Mouse (Mus musculus): ENCODE results near the gene Sphk2. TPM values are rescaled to one million over a fixed set of nuclear protein-coding genes. Genes with fewer than 3 reads are reported as not detected.

Sphk2 gene
- polyA plus RNA-seq, 1 experiment from 2014 or later, result 29.3 TPM

DNA sequence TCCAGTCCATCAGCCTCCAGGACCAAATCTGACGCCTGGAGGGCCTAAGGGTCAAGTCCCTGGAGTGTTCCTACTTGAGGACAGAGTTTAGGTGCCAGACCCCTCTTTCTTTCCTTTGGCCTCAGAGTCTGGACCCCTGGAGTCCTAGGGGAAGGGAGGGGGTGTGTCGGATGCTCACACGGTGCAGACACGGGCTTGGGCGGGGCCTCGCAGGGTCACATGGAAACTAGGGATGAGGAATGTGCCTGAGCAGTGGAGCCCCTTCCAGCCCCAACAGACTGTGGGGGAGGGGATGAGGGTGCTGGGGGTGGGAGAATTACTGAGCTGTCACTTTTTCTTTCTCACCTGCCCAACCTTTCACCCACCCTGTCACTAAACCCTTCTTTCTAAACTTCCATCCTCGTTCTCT lies 11.9 kb downstream of the Sphk2 start:
- Histone ChIP-seq H3K9me3 (no peaks in the 10 kb centered on the region), H3K4me3 (peak overlapping the region; percentile 65), H3K27me3 (ENCODE audit: insufficient read depth, poor library complexity, severe bottlenecking) (0 out of 2 replicates have a peak, but pooled peaks cover 9% of the 10 kb centered on the region), H3K27ac (peak overlapping the region; percentile 85), H3K4me1 (peaks cover 69% of the 10 kb centered on the region), H3K36me3 (peaks cover 14% of the 10 kb centered on the region)
- 1% methylated on average over 7 of the region's 7 CpGs for WGBS
- DNase-seq (ENCODE audit: low spot score), result no peak

DNA sequence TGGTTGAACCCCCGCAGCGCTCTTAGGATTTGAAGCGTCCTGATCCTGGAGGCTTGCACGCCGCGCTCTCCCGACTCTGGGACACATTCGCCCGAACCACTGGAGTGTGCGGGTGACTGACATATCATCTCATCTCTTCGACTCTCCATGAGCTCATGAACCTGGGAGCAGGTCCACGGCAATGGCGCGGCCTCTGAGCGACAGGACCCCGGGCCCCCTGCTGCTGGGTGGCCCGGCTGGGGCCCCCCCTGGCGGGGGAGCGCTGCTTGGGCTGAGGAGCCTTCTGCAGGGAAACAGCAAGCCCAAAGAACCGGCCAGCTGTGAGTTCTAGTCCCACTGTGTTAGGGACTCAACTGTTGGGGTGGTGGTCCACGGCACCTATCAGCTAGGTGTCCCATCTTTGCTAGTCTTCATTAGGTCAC lies 12.3 kb downstream of the Sphk2 start:
- H3K36me3 ChIP-seq, result peaks cover 10% of the 10 kb centered on the region
- peaks cover 73% of the 10 kb centered on the region for H3K4me1 ChIP-seq
- peak overlapping the region; percentile 81 for H3K27ac ChIP-seq
- H3K4me3 ChIP-seq, result peak overlapping the region; percentile 65
- DNase-seq (ENCODE audit: low spot score), result no peak
- H3K9me3 ChIP-seq, result no peaks in the 10 kb centered on the region
- H3K27me3 ChIP-seq (ENCODE audit: insufficient read depth, poor library complexity, severe bottlenecking), result peaks cover 11% of the 10 kb centered on the region
- under 1% methylated on average over 21 of the region's 21 CpGs for WGBS

DNA sequence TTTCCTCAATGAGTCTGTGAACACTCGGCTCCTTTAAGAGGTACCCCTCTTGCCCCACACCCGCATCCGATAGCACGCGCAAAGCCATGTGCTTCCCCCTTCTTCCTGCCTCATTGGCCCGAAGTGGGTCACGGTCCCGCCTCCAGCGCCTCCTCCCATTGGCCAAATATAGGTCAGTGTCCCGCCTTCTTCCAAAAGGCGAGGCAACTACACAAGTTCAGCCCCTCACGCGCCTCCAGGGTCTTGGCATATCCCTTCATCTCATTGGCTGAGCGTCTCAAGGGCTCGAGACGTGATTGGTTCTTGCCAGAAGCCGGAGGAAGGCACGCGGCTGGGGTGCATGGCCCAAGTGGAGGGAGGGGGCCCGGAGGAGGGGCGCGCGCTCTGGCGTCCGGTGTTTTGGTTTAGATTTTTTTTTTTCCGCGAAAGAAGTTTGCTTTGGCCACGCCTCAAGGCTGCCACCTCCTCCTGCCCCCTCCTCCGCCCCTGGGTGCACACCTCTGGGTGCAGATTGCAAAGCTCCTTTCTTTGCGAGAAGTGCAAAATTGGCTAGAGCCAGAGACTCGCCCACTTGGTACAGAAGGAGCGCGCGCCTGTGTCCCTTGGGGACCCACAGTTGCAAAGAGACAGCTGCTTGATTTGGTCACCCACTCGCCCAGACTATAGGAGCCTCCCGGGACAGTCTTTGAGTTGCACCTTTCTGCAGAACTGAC lies 12.9 kb downstream of the Sphk2 start, which contains the start of gene Dbp:
Dbp (plus strand) TSS at position 359 of the 713 bp plus-strand sequence.
- peaks cover 79% of the 10 kb centered on the region for H3K4me1 ChIP-seq

DNA sequence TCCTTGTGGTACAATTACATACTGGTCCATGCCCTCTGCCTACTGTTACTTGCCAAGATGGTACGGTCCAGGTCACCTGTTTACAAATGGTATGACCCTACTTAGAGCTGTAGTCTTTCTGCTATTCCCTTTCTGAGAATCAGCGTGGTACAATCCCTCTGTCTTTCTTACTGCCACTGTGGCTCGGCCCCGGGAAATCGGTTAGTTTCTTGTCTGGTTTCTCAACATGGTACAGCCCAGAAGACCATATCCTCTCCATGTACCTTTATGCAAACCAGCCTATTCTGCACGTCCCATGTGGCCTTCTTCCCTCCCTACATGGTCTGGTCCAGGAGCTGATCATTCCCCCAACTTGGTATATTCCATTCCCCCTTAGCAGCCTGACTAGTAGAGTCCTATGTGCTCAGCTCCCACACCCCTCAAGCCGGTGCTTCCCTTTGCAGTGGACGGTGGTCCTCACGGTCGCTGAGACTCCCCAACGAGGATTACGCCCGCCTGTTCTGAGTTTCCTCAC lies 13.7 kb downstream of the Sphk2 start:
- H3K9me3 ChIP-seq, result no peaks in the 10 kb centered on the region
- H3K4me1 ChIP-seq, result peaks cover 80% of the 10 kb centered on the region
- peak; percentile 90 for DNase-seq (ENCODE audit: low spot score)
- under 1% methylated on average over 13 of the region's 13 CpGs for WGBS
- H3K27ac ChIP-seq, result peak overlapping the region; percentile 88
- H3K4me3 ChIP-seq, result peak overlapping the region; percentile 65
- H3K36me3 ChIP-seq, result no peaks in the 10 kb centered on the region
- peaks cover 25% of the 10 kb centered on the region for H3K27me3 ChIP-seq (ENCODE audit: insufficient read depth, poor library complexity, severe bottlenecking)

More for the DNA sequence above, 12.9 kb downstream of the Sphk2 start, which contains the start of gene Dbp:
- 0% methylated on average over 36 of the region's 36 CpGs for WGBS
- Histone ChIP-seq H3K36me3 (peaks cover 4% of the 10 kb centered on the region; the same call in 1 of the 2 replicates), H3K27me3 (ENCODE audit: insufficient read depth, poor library complexity, severe bottlenecking) (peaks cover 17% of the 10 kb centered on the region), H3K4me3 (peak within 1 kb of the TSS; percentile 65), H3K27ac (peak within 1 kb of the TSS; percentile 88), H3K9me3 (no peaks in the 10 kb centered on the region)
- DNase-seq (ENCODE audit: low spot score), result peak; percentile 100

DNA sequence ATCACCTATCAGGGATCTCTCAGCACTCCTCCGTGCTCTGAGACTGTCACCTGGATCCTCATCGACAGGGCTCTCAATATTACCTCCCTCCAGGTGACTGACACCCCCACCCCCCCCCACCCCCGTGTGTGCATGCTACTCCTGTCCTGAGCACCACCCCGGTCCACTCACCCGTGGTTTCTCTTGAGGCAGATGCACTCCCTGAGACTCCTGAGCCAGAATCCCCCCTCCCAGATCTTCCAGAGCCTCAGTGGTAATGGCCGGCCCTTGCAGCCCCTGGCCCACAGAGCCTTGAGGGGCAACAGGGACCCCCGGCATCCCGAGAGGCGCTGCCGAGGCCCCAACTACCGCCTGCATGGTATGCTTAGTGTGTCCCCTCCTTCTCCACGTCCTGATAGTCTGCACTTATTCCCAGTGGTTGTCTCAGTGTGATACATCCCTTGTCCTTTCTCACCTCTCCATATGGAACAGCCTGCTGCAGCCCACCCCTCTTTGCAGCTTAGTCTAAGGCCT lies 14.2 kb downstream of the Sphk2 start:
- WGBS, result 41% methylated on average over 12 of the region's 12 CpGs
- no peak for DNase-seq (ENCODE audit: low spot score)
- H3K4me1 ChIP-seq, result peaks cover 75% of the 10 kb centered on the region

DNA sequence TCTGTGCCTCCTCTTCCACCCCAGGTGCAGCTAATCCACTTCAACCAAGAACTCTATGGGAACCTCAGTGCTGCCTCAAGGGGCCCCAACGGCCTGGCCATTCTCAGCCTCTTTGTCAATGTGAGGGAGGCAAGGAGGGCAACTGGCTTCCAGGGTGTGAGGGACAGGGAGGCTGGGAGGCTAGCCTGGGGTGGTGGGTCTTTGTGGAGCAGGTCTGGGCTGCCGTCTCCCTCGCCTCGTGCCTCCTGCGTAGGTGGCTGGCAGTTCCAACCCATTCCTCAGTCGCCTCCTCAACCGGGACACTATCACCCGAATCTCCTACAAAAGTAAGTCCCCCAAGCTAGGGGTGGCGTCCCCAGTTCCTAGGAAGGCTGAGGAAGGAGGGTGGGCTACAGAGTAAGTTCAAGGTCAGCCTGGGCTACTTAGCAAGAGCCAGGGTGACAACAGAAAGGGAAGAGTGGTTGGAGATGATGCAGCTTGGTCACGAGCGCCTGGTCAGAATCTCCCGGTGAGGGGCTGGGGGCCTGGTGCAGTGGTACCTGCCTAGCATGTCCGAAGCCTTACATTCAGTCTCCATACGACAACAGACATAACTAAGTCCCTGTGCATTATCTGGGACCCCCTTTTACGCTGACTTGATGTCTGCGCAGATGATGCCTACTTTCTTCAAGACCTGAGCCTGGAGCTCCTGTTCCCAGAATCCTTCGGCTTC lies 14.8 kb downstream of the Sphk2 start:
- H3K27me3 ChIP-seq (ENCODE audit: insufficient read depth, poor library complexity, severe bottlenecking), result peaks cover 36% of the 10 kb centered on the region
- 80% methylated on average over 17 of the region's 17 CpGs for WGBS
- H3K4me1 ChIP-seq, result peaks cover 69% of the 10 kb centered on the region
- H3K36me3 ChIP-seq, result no peaks in the 10 kb centered on the region
- no peaks in the 10 kb centered on the region for H3K9me3 ChIP-seq
- no peak for DNase-seq (ENCODE audit: low spot score)
- H3K4me3 ChIP-seq, result peak overlapping the region; percentile 65; the same call in 1 of the 2 replicates
- peak overlapping the region; percentile 88; the same call in 1 of the 2 replicates for H3K27ac ChIP-seq

More for the DNA sequence above, 14.2 kb downstream of the Sphk2 start:
- no peaks in the 10 kb centered on the region for H3K36me3 ChIP-seq
- H3K9me3 ChIP-seq, result no peaks in the 10 kb centered on the region
- peak overlapping the region; percentile 88 for H3K27ac ChIP-seq
- peaks cover 30% of the 10 kb centered on the region for H3K27me3 ChIP-seq (ENCODE audit: insufficient read depth, poor library complexity, severe bottlenecking)
- peak overlapping the region; percentile 65 for H3K4me3 ChIP-seq

DNA sequence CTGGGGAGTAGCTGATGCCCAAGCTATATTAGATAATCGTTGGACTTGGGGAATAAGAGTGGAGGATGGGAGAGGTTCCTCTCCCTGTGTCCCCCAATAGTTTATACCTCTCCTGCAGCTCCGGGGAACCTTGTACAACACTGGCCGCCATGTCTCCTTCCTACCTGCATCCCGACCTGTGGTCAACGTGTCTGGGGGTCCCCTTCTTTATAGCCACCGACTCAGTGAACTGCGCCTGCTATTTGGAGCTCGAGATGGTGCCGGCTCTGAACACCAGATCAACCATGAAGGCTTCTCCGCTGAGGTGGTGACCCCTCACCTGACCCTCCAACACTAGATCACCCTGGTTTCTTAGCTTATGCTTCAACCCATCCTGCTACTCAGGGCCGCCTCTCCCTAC lies 15.5 kb downstream of the Sphk2 start:
- H3K27ac ChIP-seq, result no peak overlapping the region
- no peaks in the 10 kb centered on the region for H3K9me3 ChIP-seq
- peaks cover 63% of the 10 kb centered on the region for H3K4me1 ChIP-seq
- H3K4me3 ChIP-seq, result no peak overlapping the region
- peaks cover 39% of the 10 kb centered on the region for H3K27me3 ChIP-seq (ENCODE audit: insufficient read depth, poor library complexity, severe bottlenecking)
- 86% methylated on average over 11 of the region's 11 CpGs for WGBS
- no peak for DNase-seq (ENCODE audit: low spot score)
- no peaks in the 10 kb centered on the region for H3K36me3 ChIP-seq

DNA sequence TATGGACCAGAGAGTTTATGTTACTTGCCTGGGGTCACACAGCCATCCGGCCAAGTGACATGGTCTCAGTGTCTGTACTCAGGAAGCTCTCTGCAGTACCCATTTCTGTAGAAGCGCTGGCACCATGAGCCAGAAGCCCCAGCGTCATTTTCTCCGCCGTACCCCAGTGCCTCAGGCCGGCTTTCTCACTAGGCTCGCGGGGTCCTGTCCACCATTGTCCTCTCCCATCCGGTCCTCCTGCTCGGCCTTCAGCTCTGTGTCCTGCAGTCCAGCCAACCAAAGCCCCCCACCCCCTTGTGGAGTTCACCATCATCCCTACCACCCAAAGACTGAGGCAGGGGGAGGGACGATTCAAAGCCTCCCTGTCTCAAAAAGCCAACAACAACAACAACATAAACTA lies 16.2 kb downstream of the Sphk2 start:
- 0 out of 2 replicates have a peak overlapping the region, but pooled peaks have one; percentile 58 for H3K4me3 ChIP-seq
- peaks cover 56% of the 10 kb centered on the region for H3K4me1 ChIP-seq
- no peaks in the 10 kb centered on the region for H3K36me3 ChIP-seq
- no peaks in the 10 kb centered on the region for H3K9me3 ChIP-seq
- H3K27me3 ChIP-seq (ENCODE audit: insufficient read depth, poor library complexity, severe bottlenecking), result peaks cover 39% of the 10 kb centered on the region
- WGBS, result 86% methylated on average over 11 of the region's 11 CpGs
- DNase-seq (ENCODE audit: low spot score), result no peak
- 0 out of 2 replicates have a peak overlapping the region, but pooled peaks have one; percentile 77 for H3K27ac ChIP-seq

DNA sequence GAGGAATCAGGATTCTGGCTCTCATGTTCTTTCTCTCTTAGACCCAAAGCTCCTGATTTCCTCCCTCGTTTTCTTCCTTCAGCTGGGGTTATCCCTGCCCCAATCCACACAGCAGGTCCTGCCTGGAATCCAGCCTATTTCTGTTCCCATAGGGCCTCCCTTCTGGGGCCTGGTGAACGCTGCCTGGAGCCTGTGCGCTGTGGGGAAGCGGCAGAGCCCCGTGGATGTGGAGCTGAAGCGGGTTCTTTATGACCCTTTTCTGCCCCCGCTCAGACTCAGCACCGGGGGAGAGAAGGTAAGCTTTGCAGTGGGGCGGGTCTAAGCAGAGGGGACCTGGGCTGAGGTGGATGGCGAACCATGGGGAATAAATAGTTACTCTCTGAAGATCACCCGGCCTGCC lies 16.7 kb downstream of the Sphk2 start:
- Histone ChIP-seq H3K9me3 (no peaks in the 10 kb centered on the region), H3K27ac (peak overlapping the region; percentile 77; the same call in 1 of the 2 replicates), H3K27me3 (ENCODE audit: insufficient read depth, poor library complexity, severe bottlenecking) (peaks cover 39% of the 10 kb centered on the region), H3K36me3 (no peaks in the 10 kb centered on the region), H3K4me3 (peak overlapping the region; percentile 58), H3K4me1 (peaks cover 50% of the 10 kb centered on the region)
- DNase-seq (ENCODE audit: low spot score), result no peak
- 31% methylated on average over 11 of the region's 11 CpGs for WGBS

DNA sequence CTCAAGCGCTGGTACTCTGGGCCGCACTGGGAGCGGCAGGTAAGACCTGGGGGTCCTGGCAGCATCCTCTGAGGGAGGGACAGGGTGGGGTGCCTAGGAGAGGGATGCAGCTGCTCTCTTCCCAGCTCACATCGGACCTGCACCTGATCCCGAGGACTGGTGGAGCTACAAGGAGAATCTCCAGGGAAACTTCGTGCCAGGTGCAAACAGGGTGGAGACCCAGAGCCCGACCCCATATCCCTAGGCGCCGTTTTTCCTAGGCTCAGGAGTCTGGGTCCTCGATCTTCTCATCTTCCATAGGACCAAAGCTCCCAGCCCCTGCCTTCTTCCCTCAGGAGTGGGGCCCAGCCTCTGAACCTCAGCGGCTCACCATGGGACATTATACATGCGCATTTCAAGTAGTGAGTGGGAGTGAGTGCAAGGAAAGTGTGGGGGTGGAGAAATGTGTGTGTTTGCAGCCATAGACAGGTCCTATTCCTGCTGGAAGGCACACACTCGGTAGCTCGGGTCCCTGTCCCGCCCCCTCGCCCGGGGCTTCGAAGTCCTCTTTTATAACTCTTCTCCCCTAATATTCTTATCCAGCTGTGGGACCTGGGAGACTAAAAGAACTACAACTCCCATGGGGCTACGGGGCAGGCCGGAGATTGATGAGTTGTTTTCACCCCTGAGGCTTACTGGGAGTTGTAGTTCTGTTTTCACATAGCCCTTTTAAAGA lies 17.3 kb downstream of the Sphk2 start:
- Histone ChIP-seq H3K4me1 (peaks cover 44% of the 10 kb centered on the region), H3K36me3 (no peaks in the 10 kb centered on the region), H3K27me3 (ENCODE audit: insufficient read depth, poor library complexity, severe bottlenecking) (peaks cover 39% of the 10 kb centered on the region), H3K9me3 (no peaks in the 10 kb centered on the region), H3K27ac (peak overlapping the region; percentile 77), H3K4me3 (peak overlapping the region; percentile 58)
- WGBS, result under 1% methylated on average over 20 of the region's 20 CpGs
- DNase-seq (ENCODE audit: low spot score), result no peak

DNA sequence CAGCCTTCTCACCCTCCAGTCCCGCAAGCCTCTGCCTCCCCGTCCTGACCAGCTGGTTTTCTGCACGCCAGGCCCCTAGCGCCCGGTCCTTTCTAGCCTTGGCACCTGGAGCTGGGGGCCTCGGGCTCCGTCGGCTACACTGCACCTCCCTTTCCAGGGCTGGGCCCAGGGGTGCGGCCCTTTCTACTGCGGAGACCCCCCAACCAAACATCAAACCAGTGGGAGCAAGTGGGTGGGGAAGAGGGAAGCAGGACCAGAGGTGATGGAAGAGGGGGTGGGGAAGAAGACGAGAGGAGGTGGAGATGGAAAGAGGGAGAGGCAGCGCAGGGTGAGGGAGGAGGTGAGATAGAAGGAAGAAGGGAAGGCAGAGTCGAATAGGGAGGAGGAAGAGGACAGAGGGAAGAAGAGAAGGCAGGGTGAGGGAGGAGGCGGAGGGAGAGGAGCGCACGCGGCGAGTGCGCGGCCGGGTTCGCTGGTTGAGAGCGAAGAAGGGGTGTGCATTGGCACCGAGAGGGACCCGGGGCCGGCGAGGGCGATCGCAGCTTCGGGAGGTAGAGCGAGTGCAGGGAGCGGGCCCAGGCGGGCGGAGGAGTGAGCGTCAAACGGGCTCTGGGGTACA lies 18.2 kb downstream of the Sphk2 start, which contains the start of gene Car11:
Car11 (plus strand) TSS at position 321 of the 619 bp plus-strand sequence.
- peaks cover 39% of the 10 kb centered on the region for H3K27me3 ChIP-seq (ENCODE audit: insufficient read depth, poor library complexity, severe bottlenecking)
- H3K9me3 ChIP-seq, result no peaks in the 10 kb centered on the region
- peaks cover 44% of the 10 kb centered on the region for H3K4me1 ChIP-seq
- H3K4me3 ChIP-seq, result peak within 1 kb of the TSS; percentile 58
- WGBS, result under 1% methylated on average over 35 of the region's 36 CpGs
- no peak for DNase-seq (ENCODE audit: low spot score)
- no peaks in the 10 kb centered on the region for H3K36me3 ChIP-seq
- H3K27ac ChIP-seq, result peak within 1 kb of the TSS; percentile 31; the same call in 1 of the 2 replicates

DNA sequence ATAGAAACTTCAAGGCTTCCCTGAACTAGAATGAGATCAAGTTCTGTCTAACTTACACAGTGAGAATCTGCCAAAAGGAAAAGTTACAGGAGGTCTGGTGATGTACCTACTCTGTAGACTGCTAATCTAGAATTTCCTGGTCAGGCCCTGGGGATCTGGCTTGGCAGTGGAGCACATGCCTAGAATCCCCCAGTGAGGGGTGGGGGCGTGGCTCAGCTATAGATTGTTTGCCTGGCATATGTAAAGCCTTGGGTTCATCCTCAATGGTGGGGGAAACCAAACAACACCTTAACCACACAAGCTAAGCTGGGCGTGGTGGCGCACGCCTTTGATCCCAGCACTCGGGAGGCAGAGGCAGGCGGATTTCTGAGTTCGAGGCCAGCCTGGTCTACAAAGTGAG lies 19.9 kb downstream of the Sphk2 start:
- no peak for DNase-seq (ENCODE audit: low spot score)
- Histone ChIP-seq H3K27ac (no peak overlapping the region), H3K9me3 (no peaks in the 10 kb centered on the region), H3K4me1 (peaks cover 36% of the 10 kb centered on the region), H3K27me3 (ENCODE audit: insufficient read depth, poor library complexity, severe bottlenecking) (peaks cover 39% of the 10 kb centered on the region), H3K36me3 (no peaks in the 10 kb centered on the region), H3K4me3 (no peak overlapping the region)
- 88% methylated on average over 7 of the region's 7 CpGs for WGBS
